Mouse (Mus musculus) ES-Bruce4 (cell line): ENCODE measurements around the gene Abhd15.

Source experiments
- CTCF ChIP-seq: IDR thresholded peaks from one replicate; pipeline ENCODE4 v1.8.1; 2011; ENCODE audit warnings: low read depth, low read length
- EP300 ChIP-seq: IDR thresholded peaks from 2 replicates; pipeline ENCODE4 v1.6.1; 2011; ENCODE audit warnings: low read depth, low read length; ENCODE audit not compliant: insufficient read depth
- POLR2A ChIP-seq: IDR thresholded peaks from one replicate; pipeline ENCODE4 v1.8.1; 2011; ENCODE audit warnings: low read length; ENCODE audit not compliant: insufficient read depth

DNA sequence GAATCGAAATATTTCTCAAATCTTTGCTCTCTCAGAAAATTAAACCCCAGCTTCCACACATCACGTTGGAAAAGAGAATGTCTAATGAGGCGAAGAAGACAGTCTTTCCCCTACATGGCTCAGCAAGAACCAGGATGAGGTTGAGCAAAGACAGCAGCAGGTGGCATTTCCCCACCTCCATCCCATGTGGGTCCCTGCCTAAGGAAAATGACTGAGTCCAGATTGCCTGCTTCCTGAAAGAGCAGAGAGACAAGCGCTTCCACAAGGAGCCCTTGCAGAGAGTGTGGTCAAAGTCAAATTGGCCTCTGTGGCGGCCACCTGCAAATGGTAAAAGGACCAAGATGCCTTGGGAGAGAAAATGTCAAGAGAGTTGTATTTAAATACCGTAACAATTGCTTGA lies 24.5 kb upstream of the Abhd15 start:
- TF ChIP-seq CTCF (no peak), POLR2A (no peak), EP300 (no peak)
